Mouse (Mus musculus) cerebellum, adult (tissue): ENCODE data around the gene Bnc1.

Experiments
- ATAC-seq: cut with Nextera tagmentation; 2 replicates; pipeline ENCODE4 v1.9.2; 2017; ENCODE audit warnings: mild to moderate bottlenecking, moderate library complexity, mixed read lengths; ENCODE audit not compliant: insufficient number of reproducible peaks, low FRiP score, low TSS enrichment

Gene Bnc1

GRCm38 (mm10) chr7:81978304-81978703 is 13.8 kb downstream of the Bnc1 start:
- ATAC-seq: no peak

GRCm38 (mm10) chr7:81974616-81975015 is 17.5 kb downstream of the Bnc1 start:
- ATAC-seq: no peak

GRCm38 (mm10) chr7:81973939-81974338 is 18.2 kb downstream of the Bnc1 start:
- no peak for ATAC-seq

GRCm38 (mm10) chr7:81973339-81973738 is 18.8 kb downstream of the Bnc1 start:
- no peak for ATAC-seq

GRCm38 (mm10) chr7:81968975-81969374 is 23.1 kb downstream of the Bnc1 start:
- ATAC-seq: no peak

GRCm38 (mm10) chr7:81968451-81968850 is 23.6 kb downstream of the Bnc1 start:
- no peak for ATAC-seq

GRCm38 (mm10) chr7:81966195-81966594 is 25.9 kb downstream of the Bnc1 start:
- ATAC-seq: no peak

GRCm38 (mm10) chr7:81959704-81960103 is 32.4 kb downstream of the Bnc1 start:
- peak; percentile 38; the same call in 1 of the 2 replicates for ATAC-seq

- peak; percentile 61 for ATAC-seq
Observed at GRCm38 (mm10) chr7:81954208-81954846, 37.8 kb downstream of the Bnc1 start.

GRCm38 (mm10) chr7:81950499-81950898 is 41.6 kb downstream of the Bnc1 start:
- ATAC-seq: no peak

- no peak for ATAC-seq
Observed at GRCm38 (mm10) chr7:81945398-81945797, 46.7 kb downstream of the Bnc1 start.

- ATAC-seq: no peak
Observed at GRCm38 (mm10) chr7:81934806-81935205, 57.3 kb downstream of the Bnc1 start.

GRCm38 (mm10) chr7:81934267-81934745 is 57.8 kb downstream of the Bnc1 start, which contains the start of gene Hdgfl3:
Hdgfl3 (minus strand) TSS chr7:81934473.
- ATAC-seq: peak; percentile 84

- peak; percentile 69 for ATAC-seq
Observed at GRCm38 (mm10) chr7:81933601-81934266, 58.4 kb downstream of the Bnc1 start.

- no peak for ATAC-seq
Observed at GRCm38 (mm10) chr7:81933061-81933600, 59.0 kb downstream of the Bnc1 start.

GRCm38 (mm10) chr7:81932521-81933045 is 59.5 kb downstream of the Bnc1 start:
- ATAC-seq: no peak

GRCm38 (mm10) chr7:81928998-81929397 is 63.1 kb downstream of the Bnc1 start:
- no peak for ATAC-seq

GRCm38 (mm10) chr7:81921379-81921952 is 70.6 kb downstream of the Bnc1 start:
- no peak for ATAC-seq

- ATAC-seq: no peak
Observed at GRCm38 (mm10) chr7:81920314-81920713, 71.8 kb downstream of the Bnc1 start.

GRCm38 (mm10) chr7:81918316-81918715 is 73.8 kb downstream of the Bnc1 start:
- no peak for ATAC-seq
